Mouse (Mus musculus): ENCODE results near the gene Scfd2. TPM values are rescaled to one million over a fixed set of nuclear protein-coding genes. Genes with fewer than 3 reads are reported as not detected.

The Scfd2 gene
- total and polyA plus RNA-seq, 2 experiments from 2014 or later, result 20.5 to 29.1 TPM

DNA sequence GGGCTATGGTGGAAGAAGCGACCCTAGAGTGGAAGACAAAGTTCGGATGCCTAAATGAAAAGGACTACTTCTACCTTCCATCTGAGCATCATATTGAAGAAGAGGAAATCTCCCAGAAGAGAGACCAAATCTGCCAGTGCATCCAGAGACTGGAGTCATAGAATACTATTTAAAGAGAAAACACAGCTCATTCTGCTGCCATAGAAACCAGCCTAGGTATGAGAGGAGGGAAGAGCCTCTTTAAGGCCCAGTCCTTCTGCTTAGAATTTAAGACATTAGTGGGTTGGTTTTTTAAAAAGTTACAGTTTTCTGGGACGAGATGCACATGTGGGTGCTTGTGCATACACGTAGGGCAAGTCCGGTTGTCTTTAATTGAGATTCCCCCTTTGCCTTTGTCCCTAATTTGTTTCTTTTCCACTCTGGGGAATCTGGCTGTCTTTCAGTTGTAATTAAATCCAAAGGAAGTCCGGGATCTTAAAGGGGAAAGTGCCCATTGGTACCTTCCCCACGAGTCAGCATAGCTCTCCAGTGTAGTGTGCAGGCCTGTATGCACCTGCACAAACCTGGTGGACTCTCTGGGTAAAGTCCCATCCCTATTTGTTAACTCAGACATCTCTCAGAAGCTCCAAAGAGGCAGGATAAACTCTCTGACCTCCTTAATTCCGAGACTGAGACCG lies 341.9 kb downstream of the Scfd2 start:
- ATAC-seq, result peak; percentile 64; the same call in 1 of the 2 replicates

DNA sequence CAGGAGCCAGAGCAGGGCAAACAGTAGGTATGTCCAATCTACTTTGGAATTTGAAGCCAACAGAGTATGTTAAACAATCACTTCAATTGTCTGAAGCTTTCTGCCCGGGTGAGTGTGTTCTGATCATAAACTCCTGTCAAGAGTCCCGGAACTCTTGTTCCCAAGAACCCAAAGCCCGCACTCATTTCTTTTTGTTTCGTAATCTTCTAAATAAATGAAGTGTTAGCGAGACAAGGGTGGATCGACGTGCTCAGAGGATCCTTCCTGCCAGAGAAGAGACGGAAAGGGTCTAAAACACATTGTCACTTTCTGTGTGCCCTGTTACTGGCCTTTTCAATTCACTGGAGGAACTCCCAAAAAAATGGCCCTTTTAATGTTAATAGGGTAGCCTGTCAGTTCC lies 342.7 kb downstream of the Scfd2 start:
- H3K9me3 ChIP-seq (ENCODE audit: low read length), result no peaks in the 10 kb centered on the region
- H3K4me1 ChIP-seq (ENCODE audit: insufficient read depth), result peaks cover 12% of the 10 kb centered on the region
- TF ChIP-seq CTCF (IDR thresholded peaks at IDR 0.05; ENCODE audit: low read depth), result no peak
- H3K4me3 ChIP-seq (ENCODE audit: low read depth, low read length), result no peak overlapping the region
- 49% methylated on average over 8 of the region's 8 CpGs for WGBS
- ATAC-seq (no peak), DNase-seq (no peak)
- no peak overlapping the region for H3K4me2 ChIP-seq (ENCODE audit: low read depth)
- H3K27ac ChIP-seq (ENCODE audit: low read depth, low read length), result no peak overlapping the region
- no peaks in the 10 kb centered on the region for H3K36me3 ChIP-seq (ENCODE audit: insufficient read depth)
- no peak overlapping the region for H3K9ac ChIP-seq
- no peaks in the 10 kb centered on the region for H3K27me3 ChIP-seq (ENCODE audit: insufficient read depth, low read length)

More for the DNA sequence above, 341.9 kb downstream of the Scfd2 start:
- no peak for TF ChIP-seq CTCF (IDR thresholded peaks at IDR 0.05; ENCODE audit: low read depth)
- Histone ChIP-seq H3K36me3 (ENCODE audit: insufficient read depth) (no peaks in the 10 kb centered on the region), H3K4me3 (ENCODE audit: low read depth, low read length) (no peak overlapping the region), H3K9me3 (ENCODE audit: low read length) (no peaks in the 10 kb centered on the region), H3K27me3 (ENCODE audit: insufficient read depth, low read length) (no peaks in the 10 kb centered on the region), H3K4me2 (ENCODE audit: low read depth) (peak overlapping the region; percentile 26), H3K9ac (no peak overlapping the region), H3K27ac (ENCODE audit: low read depth, low read length) (peak overlapping the region; percentile 50; the same call in 1 of the 2 replicates), H3K4me1 (ENCODE audit: insufficient read depth) (peaks cover 18% of the 10 kb centered on the region)
- 32% methylated on average over 9 of the region's 9 CpGs for WGBS
- DNase-seq, result peak; percentile 51

DNA sequence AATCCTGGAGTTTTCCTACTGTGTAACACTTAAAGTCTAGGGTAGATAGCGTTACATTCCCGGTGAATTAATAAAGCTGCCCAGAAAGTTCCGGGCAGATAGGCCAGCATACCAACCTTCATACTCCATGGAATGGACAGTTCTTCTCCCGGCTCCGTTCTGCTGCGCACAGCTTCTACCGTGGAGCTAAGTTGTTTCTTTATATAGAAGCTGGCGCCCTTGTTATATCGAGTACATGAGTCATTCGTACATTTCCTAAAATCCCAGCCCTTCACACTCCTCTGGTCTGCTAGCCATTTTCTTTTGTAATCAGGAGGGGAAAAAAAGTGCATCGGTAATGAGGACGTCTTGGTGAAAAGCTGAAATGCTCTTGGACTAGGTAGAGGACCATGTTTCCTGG lies 343.5 kb downstream of the Scfd2 start:
- no peak for TF ChIP-seq CTCF (IDR thresholded peaks at IDR 0.05; ENCODE audit: low read depth)
- Histone ChIP-seq H3K4me1 (ENCODE audit: insufficient read depth) (peaks cover 12% of the 10 kb centered on the region), H3K4me2 (ENCODE audit: low read depth) (no peak overlapping the region), H3K27ac (ENCODE audit: low read depth, low read length) (no peak overlapping the region), H3K9ac (no peak overlapping the region), H3K36me3 (ENCODE audit: insufficient read depth) (no peaks in the 10 kb centered on the region), H3K9me3 (ENCODE audit: low read length) (no peaks in the 10 kb centered on the region), H3K27me3 (ENCODE audit: insufficient read depth, low read length) (no peaks in the 10 kb centered on the region), H3K4me3 (ENCODE audit: low read depth, low read length) (no peak overlapping the region)
- WGBS, result 83% methylated on average over 12 of the region's 12 CpGs
- ATAC-seq (no peak), DNase-seq (no peak)

DNA sequence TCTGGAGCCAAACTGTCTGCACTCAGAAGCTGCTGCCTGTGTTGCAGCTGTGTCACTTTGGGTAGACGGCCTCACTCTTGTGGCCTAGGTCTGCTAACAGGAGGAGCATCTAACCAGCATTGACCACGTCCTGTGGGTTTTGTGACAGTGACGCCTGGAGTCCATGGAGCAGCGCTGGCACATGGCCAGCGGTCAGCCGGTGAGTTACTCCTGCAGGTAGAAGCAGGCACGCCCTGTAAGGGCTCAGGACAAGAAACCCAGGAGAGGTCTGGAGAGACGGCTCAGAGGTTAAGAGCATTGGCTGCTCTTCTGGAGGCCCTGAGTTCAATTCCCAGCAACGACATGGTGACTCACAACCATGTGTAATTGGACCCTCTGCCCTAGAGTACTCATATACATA lies 347.0 kb downstream of the Scfd2 start:
- no peak for DNase-seq
- Histone ChIP-seq H3K4me3 (ENCODE audit: low read depth, low read length) (no peak overlapping the region), H3K27me3 (ENCODE audit: insufficient read depth, low read length) (no peaks in the 10 kb centered on the region), H3K9me3 (ENCODE audit: low read length) (no peaks in the 10 kb centered on the region), H3K27ac (ENCODE audit: low read depth, low read length) (no peak overlapping the region), H3K9ac (no peak overlapping the region), H3K4me2 (ENCODE audit: low read depth) (no peak overlapping the region), H3K4me1 (ENCODE audit: insufficient read depth) (peaks cover 5% of the 10 kb centered on the region; the same call in 1 of the 2 replicates), H3K36me3 (ENCODE audit: insufficient read depth) (no peaks in the 10 kb centered on the region)
- TF ChIP-seq CTCF (IDR thresholded peaks at IDR 0.05; ENCODE audit: low read depth), result no peak
- 82% methylated on average over 9 of the region's 9 CpGs for WGBS
- ATAC-seq, result no peak

DNA sequence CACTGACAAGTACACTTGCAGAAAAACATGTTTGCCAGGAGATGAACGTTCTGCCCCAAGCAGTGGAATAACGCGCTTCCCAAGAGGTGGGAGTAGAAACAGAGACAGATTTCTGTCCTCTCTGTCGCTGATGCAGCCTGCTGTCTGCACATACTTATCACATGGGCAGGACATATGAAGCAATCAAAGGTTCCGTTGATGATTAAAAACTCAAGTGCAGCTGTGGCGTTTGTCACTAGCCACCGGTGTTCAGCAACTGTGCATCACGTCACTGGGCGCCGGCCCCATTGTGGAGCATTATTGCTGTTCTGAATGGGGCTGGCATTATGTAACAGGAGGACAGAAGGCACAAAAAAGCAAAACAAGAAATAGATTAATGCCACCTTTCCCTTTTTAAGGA lies 348.4 kb downstream of the Scfd2 start:
- Histone ChIP-seq H3K9ac (no peak overlapping the region), H3K36me3 (ENCODE audit: insufficient read depth) (no peaks in the 10 kb centered on the region), H3K4me1 (ENCODE audit: insufficient read depth) (no peaks in the 10 kb centered on the region), H3K4me2 (ENCODE audit: low read depth) (no peak overlapping the region), H3K27me3 (ENCODE audit: insufficient read depth, low read length) (no peaks in the 10 kb centered on the region), H3K9me3 (ENCODE audit: low read length) (no peaks in the 10 kb centered on the region), H3K27ac (ENCODE audit: low read depth, low read length) (no peak overlapping the region), H3K4me3 (ENCODE audit: low read depth, low read length) (no peak overlapping the region)
- ATAC-seq, result no peak
- no peak for TF ChIP-seq CTCF (IDR thresholded peaks at IDR 0.05; ENCODE audit: low read depth)
- WGBS, result 38% methylated on average over 10 of the region's 10 CpGs
- DNase-seq, result no peak

DNA sequence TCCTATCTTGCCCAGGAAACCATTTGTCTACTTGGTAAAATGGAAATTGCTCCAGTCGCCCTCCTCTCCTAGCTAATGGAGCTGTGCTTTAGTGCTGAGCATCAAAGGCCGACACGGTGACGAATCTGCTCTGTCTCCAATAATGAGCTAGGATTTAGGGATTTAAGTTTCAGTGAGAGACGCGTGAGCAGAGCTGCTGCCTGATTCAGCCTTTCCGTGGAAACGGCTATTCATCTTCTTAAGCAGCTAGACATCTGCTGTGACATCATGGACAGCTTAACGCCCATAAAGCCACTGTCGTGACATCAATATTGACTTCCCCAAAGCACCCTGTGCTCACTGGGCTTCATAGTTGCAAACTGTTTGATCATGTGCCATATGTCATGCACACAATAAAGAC lies 351.3 kb downstream of the Scfd2 start:
- no peak for ATAC-seq
- no peak for TF ChIP-seq CTCF (IDR thresholded peaks at IDR 0.05; ENCODE audit: low read depth)
- Histone ChIP-seq H3K9ac (no peak overlapping the region), H3K36me3 (ENCODE audit: insufficient read depth) (no peaks in the 10 kb centered on the region), H3K27ac (ENCODE audit: low read depth, low read length) (no peak overlapping the region), H3K4me2 (ENCODE audit: low read depth) (no peak overlapping the region), H3K4me1 (ENCODE audit: insufficient read depth) (peaks cover 5% of the 10 kb centered on the region; the same call in 1 of the 2 replicates), H3K4me3 (ENCODE audit: low read depth, low read length) (no peak overlapping the region), H3K9me3 (ENCODE audit: low read length) (no peaks in the 10 kb centered on the region), H3K27me3 (ENCODE audit: insufficient read depth, low read length) (no peaks in the 10 kb centered on the region)
- 15% methylated on average over 10 of the region's 10 CpGs for WGBS
- no peak for DNase-seq

DNA sequence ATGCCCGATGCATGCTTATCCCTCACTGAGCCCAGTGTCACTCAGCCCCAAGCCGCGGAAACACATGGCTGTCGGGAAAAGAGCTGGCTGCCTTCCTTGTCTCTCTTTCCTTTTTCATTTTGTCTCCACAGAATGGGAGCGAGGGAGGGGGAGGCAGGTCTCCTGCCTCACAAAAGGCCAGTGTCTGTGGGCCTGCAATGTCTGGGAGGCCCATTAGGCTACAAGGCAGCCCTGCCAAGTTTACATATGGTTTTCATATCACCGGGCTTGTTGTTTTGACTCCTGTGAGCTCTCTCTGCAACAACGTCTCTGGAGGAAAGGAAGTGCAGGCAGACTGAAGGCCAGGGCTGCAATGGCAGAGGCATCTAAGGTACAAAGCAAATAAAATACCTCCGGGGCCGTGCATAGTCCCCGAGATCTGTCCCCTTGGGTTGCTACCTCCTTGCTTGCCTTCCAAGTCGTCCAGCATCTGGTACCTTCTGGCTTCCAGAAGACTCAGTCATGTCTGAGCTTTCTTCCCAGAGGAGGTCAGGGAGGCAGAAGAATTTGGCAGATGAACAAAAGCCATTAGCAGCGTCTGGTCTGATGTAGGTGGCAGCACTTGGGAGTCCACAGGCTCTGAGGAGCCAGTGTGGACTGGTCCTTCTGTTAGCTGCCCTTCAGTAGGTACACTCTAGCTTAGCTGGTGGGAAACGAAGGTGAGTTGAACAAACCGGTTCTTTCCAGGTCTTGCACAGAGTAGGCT lies 355.9 kb downstream of the Scfd2 start:
- Histone ChIP-seq H3K9ac (no peak overlapping the region), H3K36me3 (ENCODE audit: insufficient read depth) (no peaks in the 10 kb centered on the region), H3K4me3 (ENCODE audit: low read depth, low read length) (no peak overlapping the region), H3K27me3 (ENCODE audit: insufficient read depth, low read length) (no peaks in the 10 kb centered on the region), H3K9me3 (ENCODE audit: low read length) (no peaks in the 10 kb centered on the region), H3K4me2 (ENCODE audit: low read depth) (no peak overlapping the region), H3K4me1 (ENCODE audit: insufficient read depth) (peaks cover 12% of the 10 kb centered on the region; the same call in 1 of the 2 replicates), H3K27ac (ENCODE audit: low read depth, low read length) (0 out of 2 replicates have a peak overlapping the region, but pooled peaks have one; percentile 15)
- 31% methylated on average over 14 of the region's 14 CpGs for WGBS
- ATAC-seq, result peak; percentile 25
- TF ChIP-seq CTCF (IDR thresholded peaks at IDR 0.05; ENCODE audit: low read depth), result no peak
- DNase-seq, result no peak

Data from forebrain, postnatal 0 days (tissue).